15 mouse cellular contexts compared by ENCODE assay signal in the genomic region with DNA sequence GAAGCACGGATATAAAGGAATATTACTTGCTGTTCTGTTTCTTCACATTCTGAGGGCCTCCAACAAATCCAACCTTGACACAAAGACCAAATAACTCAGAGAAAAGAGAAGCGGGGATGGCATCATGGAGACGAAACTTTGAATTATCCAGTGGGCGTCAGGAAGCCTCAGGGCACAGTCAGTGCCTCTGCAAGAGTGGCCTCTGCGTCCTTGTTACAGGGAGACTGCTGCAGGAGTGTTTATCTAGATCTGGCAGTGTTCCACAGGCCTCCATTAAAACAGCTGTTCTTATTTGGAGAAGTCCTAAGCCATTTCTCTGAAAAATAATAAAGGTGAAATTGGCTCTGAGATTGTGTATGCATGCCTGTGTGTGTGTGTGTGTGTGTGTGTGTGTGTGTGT. TPM values are rescaled to one million over a fixed set of nuclear protein-coding genes. Genes with fewer than 3 reads are reported as not detected.
DNase-seq lines count a peak whose midpoint lies in the region; ATAC-seq and TF ChIP-seq lines count a peak whose summit lies in the region.
"Had no signal": no experiment of that assay in that cellular context is flagged by ENCODE, and none has a peak within 500 bp of the region (broad histone marks: within the 10 kb centered on the region; RNA-seq: fewer than 3 reads in every experiment).

No protein-coding gene starts in this region.

- no peak overlapping the region for H3K4me2 ChIP-seq in limb, embryonic 14.5 days (replicated peaks; ENCODE audit: low read depth, low read length, severe bottlenecking)
- no peak overlapping the region for H3K4me2 ChIP-seq in midbrain, embryonic 15.5 days
- no peak overlapping the region for H3K4me2 ChIP-seq in liver, embryonic 12.5 days
- H3K4me2 ChIP-seq: heart, embryonic 15.5 days; intestine, embryonic 15.5 days; liver, embryonic 11.5 days; neural tube, embryonic 12.5 days had no signal

- no peaks in the 10 kb centered on the region for H3K36me3 ChIP-seq in limb, embryonic 14.5 days (ENCODE audit: control insufficient read depth, insufficient read depth, low read length)
- no peaks in the 10 kb centered on the region for H3K36me3 ChIP-seq in limb, embryonic 10.5 days
- H3K36me3 ChIP-seq in midbrain, embryonic 15.5 days (replicated peaks), result no peaks in the 10 kb centered on the region
- no peaks in the 10 kb centered on the region for H3K36me3 ChIP-seq in liver, embryonic 12.5 days
- H3K36me3 ChIP-seq: heart, embryonic 15.5 days; intestine, embryonic 15.5 days; neural tube, embryonic 12.5 days had no signal

- WGBS in limb, embryonic 14.5 days, result 60% methylated on average over 5 of the region's 5 CpGs
- 79% methylated on average over 5 of the region's 5 CpGs for WGBS in limb, embryonic 10.5 days
- 87% methylated on average over 5 of the region's 5 CpGs for whole genome bisulfite sequencing in midbrain, embryonic 15.5 days
- WGBS in liver, embryonic 12.5 days (ENCODE audit: insufficient replicate concordance), result 62% methylated on average over 5 of the region's 5 CpGs

- no peak overlapping the region for H3K4me3 ChIP-seq in limb, embryonic 14.5 days (replicated peaks; ENCODE audit: low read length)
- H3K4me3 ChIP-seq in limb, embryonic 10.5 days, result no peak overlapping the region
- no peak overlapping the region for H3K4me3 ChIP-seq in midbrain, embryonic 15.5 days
- no peak overlapping the region for H3K4me3 ChIP-seq in liver, embryonic 12.5 days
- H3K4me3 ChIP-seq: erythroblast, embryonic 14.5 days; heart, embryonic 15.5 days; intestine, embryonic 15.5 days; neural tube, embryonic 12.5 days had no signal

- no peak for TF ChIP-seq CTCF in brain, embryonic 14.5 days (IDR thresholded peaks at IDR 0.05; ENCODE audit: borderline replicate concordance, extremely low read depth, insufficient read depth, insufficient read length)

- peak; percentile 32 for DNase-seq in limb, embryonic 14.5 days (ENCODE audit: low spot score)
- DNase-seq in limb, embryonic 10.5 days (ENCODE audit: low spot score), result no peak
- DNase-seq in NIH3T3 (ENCODE audit: low read depth), result peak; percentile 54
- DNase-seq in brain, embryonic 14.5 days (ENCODE audit: low read depth), result peak; percentile 8
- peak; percentile 6 for DNase-seq in lung, postnatal 25 days (ENCODE audit: low spot score)

- no peaks in the 10 kb centered on the region for H3K4me1 ChIP-seq in limb, embryonic 14.5 days (ENCODE audit: control insufficient read depth, insufficient read depth, low read length)
- H3K4me1 ChIP-seq in limb, embryonic 10.5 days, result peaks cover 3% of the 10 kb centered on the region; the same call in 1 of the 2 replicates
- H3K4me1 ChIP-seq in midbrain, embryonic 15.5 days, result no peaks in the 10 kb centered on the region
- peaks cover 9% of the 10 kb centered on the region; the same call in 1 of the 2 replicates for H3K4me1 ChIP-seq in liver, embryonic 12.5 days
- H3K4me1 ChIP-seq: neural tube, embryonic 12.5 days had no signal

- no peak overlapping the region for H3K27ac ChIP-seq in limb, embryonic 14.5 days (replicated peaks; ENCODE audit: low read depth, low read length)
- no peak overlapping the region for H3K27ac ChIP-seq in limb, embryonic 10.5 days
- H3K27ac ChIP-seq in midbrain, embryonic 15.5 days, result no peak overlapping the region
- no peak overlapping the region for H3K27ac ChIP-seq in liver, embryonic 12.5 days
- H3K27ac ChIP-seq: heart, embryonic 15.5 days; intestine, embryonic 15.5 days; neural tube, embryonic 12.5 days had no signal

- no peaks in the 10 kb centered on the region for H3K9me3 ChIP-seq in limb, embryonic 14.5 days (ENCODE audit: control insufficient read depth, low read length)
- no peaks in the 10 kb centered on the region for H3K9me3 ChIP-seq in limb, embryonic 10.5 days (replicated peaks)
- H3K9me3 ChIP-seq in midbrain, embryonic 15.5 days, result no peaks in the 10 kb centered on the region
- no peaks in the 10 kb centered on the region for H3K9me3 ChIP-seq in liver, embryonic 12.5 days (replicated peaks)
- H3K9me3 ChIP-seq: heart, embryonic 15.5 days; intestine, embryonic 15.5 days; neural tube, embryonic 12.5 days had no signal

- no peak overlapping the region for H3K9ac ChIP-seq in limb, embryonic 14.5 days (ENCODE audit: low read depth, low read length, severe bottlenecking)
- no peak overlapping the region for H3K9ac ChIP-seq in midbrain, embryonic 15.5 days
- H3K9ac ChIP-seq in liver, embryonic 12.5 days, result no peak overlapping the region
- H3K9ac ChIP-seq: heart, embryonic 15.5 days; intestine, embryonic 15.5 days; neural tube, embryonic 12.5 days had no signal

- H3K27me3 ChIP-seq in limb, embryonic 14.5 days (ENCODE audit: control insufficient read depth, insufficient read depth, low read length), result no peaks in the 10 kb centered on the region
- no peaks in the 10 kb centered on the region for H3K27me3 ChIP-seq in limb, embryonic 10.5 days (ENCODE audit: low read depth, poor library complexity, severe bottlenecking)
- H3K27me3 ChIP-seq in midbrain, embryonic 15.5 days (replicated peaks), result no peaks in the 10 kb centered on the region
- no peaks in the 10 kb centered on the region for H3K27me3 ChIP-seq in liver, embryonic 12.5 days (replicated peaks)
- H3K27me3 ChIP-seq: intestine, embryonic 15.5 days; neural tube, embryonic 12.5 days; Patski had no signal

- no peak for TF ChIP-seq POLR2A in limb, embryonic 14.5 days (IDR thresholded peaks at IDR 0.05; ENCODE audit: borderline replicate concordance, extremely low read depth, insufficient read depth, insufficient read length)
- TF ChIP-seq POLR2A in brain, embryonic 14.5 days (IDR thresholded peaks at IDR 0.05; ENCODE audit: borderline replicate concordance, extremely low read depth, insufficient read depth, insufficient read length, poor library complexity, severe bottlenecking), result no peak

- ATAC-seq in limb, embryonic 14.5 days (ENCODE audit: low FRiP score, low read depth), result no peak
- ATAC-seq in midbrain, embryonic 15.5 days (replicated peaks), result no peak
- no peak for ATAC-seq in liver, embryonic 12.5 days
- ATAC-seq: CD4-positive, CD25-positive, alpha-beta regulatory T cell, adult 4 months; intestine, embryonic 15.5 days; midbrain, embryonic 16.5 days; Patski had no signal

RNA-seq across cellular contexts. Expression of a gene that starts 31.8 kb away (rescaled TPM):
- 28.5 and 35.3 TPM in 2 replicates for polyA plus RNA-seq in limb, embryonic 14.5 days (2012; rRNA removed)
- polyA plus RNA-seq in limb, embryonic 14.5 days (2014; fragmentation: Nextera tagmentation; extraction: Ambion mirVana), result 29.7 and 33.4 TPM in 2 replicates
- 43.7 and 50.8 TPM in 2 replicates for polyA plus RNA-seq in limb, embryonic 10.5 days (2016; fragmentation: Nextera tagmentation; extraction: Ambion mirVana)
- 26.3 and 26.5 TPM in 2 replicates for polyA plus RNA-seq in brain, embryonic 14.5 days (2012; rRNA removed)
- polyA plus RNA-seq in midbrain, embryonic 15.5 days (2015; fragmentation: Nextera tagmentation; extraction: Ambion mirVana), result 29.3 and 29.4 TPM in 2 replicates
- polyA plus RNA-seq in liver, embryonic 12.5 days (2016; fragmentation: Nextera tagmentation; extraction: Ambion mirVana), result 14.3 and 15.1 TPM in 2 replicates

RNA-seq across cellular contexts. Expression of a gene that starts 51.5 kb away (rescaled TPM):
- polyA plus RNA-seq in limb, embryonic 14.5 days (2012; rRNA removed), result 15.1 and 18.5 TPM in 2 replicates
- 20.1 and 21.8 TPM in 2 replicates for polyA plus RNA-seq in limb, embryonic 14.5 days (2014; fragmentation: Nextera tagmentation; extraction: Ambion mirVana)
- 11.1 and 11.9 TPM in 2 replicates for polyA plus RNA-seq in limb, embryonic 10.5 days (2016; fragmentation: Nextera tagmentation; extraction: Ambion mirVana)
- 19.3 and 43.6 TPM in 2 replicates for polyA plus RNA-seq in brain, embryonic 14.5 days (2012; rRNA removed)
- polyA plus RNA-seq in midbrain, embryonic 15.5 days (2015; fragmentation: Nextera tagmentation; extraction: Ambion mirVana), result 60.0 and 61.7 TPM in 2 replicates
- 11.2 and 12.0 TPM in 2 replicates for polyA plus RNA-seq in liver, embryonic 12.5 days (2016; fragmentation: Nextera tagmentation; extraction: Ambion mirVana)
